Mouse (Mus musculus): ENCODE measurements around the gene Lrrc36. TPM values are rescaled to one million over a fixed set of nuclear protein-coding genes. Genes with fewer than 3 reads are reported as not detected.

Lrrc36 gene
- polyA plus RNA-seq, 1 experiment: 0.24 TPM

DNA sequence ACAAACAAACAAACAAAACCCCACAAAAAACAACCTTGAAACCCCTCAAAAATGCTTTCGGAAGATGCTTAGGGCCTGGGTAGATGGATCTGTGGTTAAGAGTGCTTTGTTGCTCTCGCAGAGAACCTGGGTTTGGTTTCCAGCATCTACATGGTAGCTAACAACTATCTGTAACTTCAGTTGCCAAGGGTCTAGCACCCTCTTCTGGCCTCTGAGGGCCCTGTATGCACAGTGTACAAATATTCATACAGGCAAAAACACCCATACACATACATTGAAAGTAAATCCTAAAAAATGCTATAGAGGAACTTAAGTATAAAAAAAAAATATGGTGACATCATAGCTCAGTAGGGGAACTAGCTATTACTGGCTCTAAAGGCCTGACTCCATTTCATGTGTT, 29.3 kb upstream of the Lrrc36 start:
- DNase-seq: no peak
- Histone ChIP-seq H3K27me3 (ENCODE audit: control insufficient read depth, insufficient read depth, low read length) (no peaks in the 10 kb centered on the region), H3K27ac (ENCODE audit: control insufficient read depth, insufficient read depth, low read length) (no peak overlapping the region), H3K36me3 (ENCODE audit: control insufficient read depth, insufficient read depth, low read length) (no peaks in the 10 kb centered on the region), H3K4me1 (replicated peaks; ENCODE audit: control insufficient read depth, insufficient read depth, low read length) (no peaks in the 10 kb centered on the region), H3K4me3 (ENCODE audit: control insufficient read depth, insufficient read depth, low read length) (no peak overlapping the region)
- 96% methylated on average over 2 of the region's 2 CpGs for WGBS
- TF ChIP-seq POLR2A (IDR thresholded peaks at IDR 0.05; ENCODE audit: control insufficient read depth, extremely low read depth, insufficient read depth, low read length, poor library complexity) (no peak), CTCF (IDR thresholded peaks at IDR 0.05; ENCODE audit: borderline replicate concordance, control insufficient read depth, extremely low read depth, insufficient read depth, low read length, poor library complexity) (no peak)

DNA sequence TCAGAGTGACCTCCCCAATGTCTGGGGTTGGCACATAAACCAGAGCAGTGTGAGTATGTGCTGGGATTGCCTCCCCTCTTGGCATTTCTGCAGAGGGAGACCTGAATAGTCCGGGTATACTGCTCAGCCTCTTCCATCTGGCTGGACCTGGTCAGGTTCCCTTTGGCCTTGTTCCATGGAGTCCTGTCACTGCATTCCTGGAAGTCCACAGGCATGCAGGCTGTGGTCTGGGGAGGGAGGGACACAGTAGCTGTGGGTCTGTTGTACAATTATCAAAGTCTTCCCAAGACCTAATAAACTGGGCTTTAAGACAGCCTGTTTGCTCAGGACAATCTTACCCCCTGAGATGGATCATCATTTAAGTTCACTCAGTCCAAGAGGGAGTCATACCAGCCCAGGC, 26.2 kb upstream of the Lrrc36 start:
- H3K36me3 ChIP-seq (ENCODE audit: control insufficient read depth, insufficient read depth, low read length): no peaks in the 10 kb centered on the region
- TF ChIP-seq POLR2A (IDR thresholded peaks at IDR 0.05; ENCODE audit: control insufficient read depth, extremely low read depth, insufficient read depth, low read length, poor library complexity): no peak
- TF ChIP-seq CTCF (IDR thresholded peaks at IDR 0.05; ENCODE audit: borderline replicate concordance, control insufficient read depth, extremely low read depth, insufficient read depth, low read length, poor library complexity): no peak
- H3K27ac ChIP-seq (ENCODE audit: control insufficient read depth, insufficient read depth, low read length): no peak overlapping the region
- H3K27me3 ChIP-seq (ENCODE audit: control insufficient read depth, insufficient read depth, low read length): no peaks in the 10 kb centered on the region
- no peak overlapping the region for H3K4me3 ChIP-seq (ENCODE audit: control insufficient read depth, insufficient read depth, low read length)
- 79% methylated on average over 1 of the region's 1 CpGs for WGBS
- peaks cover 3% of the 10 kb centered on the region; the same call in 1 of the 2 replicates for H3K4me1 ChIP-seq (replicated peaks; ENCODE audit: control insufficient read depth, insufficient read depth, low read length)
- no peak for DNase-seq

DNA sequence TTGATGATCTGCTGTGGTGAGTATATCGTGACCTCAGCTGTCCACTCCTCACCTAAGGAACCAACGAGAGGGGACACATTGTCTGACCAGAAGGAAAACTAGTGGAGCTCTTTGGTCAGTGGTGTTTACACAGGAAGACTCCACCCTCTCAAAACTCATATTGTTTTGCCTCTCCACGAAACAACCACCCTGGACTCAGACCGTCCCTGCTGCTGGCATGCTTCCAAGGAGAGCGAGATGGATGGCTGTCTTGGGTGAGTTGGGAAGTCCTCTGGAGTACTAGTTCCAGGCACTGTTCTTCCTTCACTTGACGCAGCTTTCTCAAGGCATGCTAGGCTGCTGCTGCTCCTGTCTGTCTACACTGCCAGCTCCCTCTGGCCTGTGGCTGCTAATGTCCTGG, 24.3 kb upstream of the Lrrc36 start:
- Histone ChIP-seq H3K36me3 (ENCODE audit: control insufficient read depth, insufficient read depth, low read length) (no peaks in the 10 kb centered on the region), H3K27me3 (ENCODE audit: control insufficient read depth, insufficient read depth, low read length) (no peaks in the 10 kb centered on the region), H3K4me1 (replicated peaks; ENCODE audit: control insufficient read depth, insufficient read depth, low read length) (peaks cover 7% of the 10 kb centered on the region; the same call in 1 of the 2 replicates), H3K4me3 (ENCODE audit: control insufficient read depth, insufficient read depth, low read length) (no peak overlapping the region), H3K27ac (ENCODE audit: control insufficient read depth, insufficient read depth, low read length) (no peak overlapping the region)
- 87% methylated on average over 6 of the region's 6 CpGs for WGBS
- no peak for DNase-seq
- TF ChIP-seq CTCF (IDR thresholded peaks at IDR 0.05; ENCODE audit: borderline replicate concordance, control insufficient read depth, extremely low read depth, insufficient read depth, low read length, poor library complexity): no peak
- TF ChIP-seq POLR2A (IDR thresholded peaks at IDR 0.05; ENCODE audit: control insufficient read depth, extremely low read depth, insufficient read depth, low read length, poor library complexity): no peak

DNA sequence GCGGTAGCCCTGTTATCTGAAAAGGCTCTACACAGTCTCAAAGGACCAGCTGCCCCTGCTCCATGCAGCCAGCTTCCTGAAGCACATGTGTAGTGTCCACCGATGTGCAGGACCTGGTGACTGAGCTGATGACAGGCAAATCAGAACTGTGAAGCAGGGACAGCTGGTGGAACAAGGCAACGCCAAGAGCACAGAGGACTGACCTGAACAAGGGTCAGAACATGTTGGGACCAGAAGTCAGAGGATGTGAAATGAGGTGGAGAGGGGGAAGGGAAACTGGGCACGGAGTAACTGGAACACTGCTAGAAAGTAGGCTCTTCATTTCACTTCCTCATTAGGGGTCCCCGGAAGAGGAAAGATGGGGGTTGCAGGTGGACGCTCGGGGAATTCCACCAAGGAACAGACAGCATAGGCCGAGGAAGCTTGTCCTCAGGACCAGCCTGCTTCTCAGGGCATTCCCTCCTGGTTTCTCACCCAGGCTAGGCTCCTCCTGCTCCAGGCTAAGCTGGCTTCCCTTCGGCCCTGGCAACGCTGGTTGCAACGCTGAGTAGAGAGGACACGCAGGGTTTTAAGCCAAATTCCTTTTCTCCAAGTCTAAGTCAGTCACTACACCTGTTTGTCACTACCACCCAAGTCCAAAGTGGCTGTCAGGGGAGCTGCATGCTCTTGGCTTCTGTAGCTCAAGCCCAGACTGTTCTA, 20.1 kb upstream of the Lrrc36 start:
- 82% methylated on average over 12 of the region's 12 CpGs for WGBS
- Histone ChIP-seq H3K4me3 (ENCODE audit: control insufficient read depth, insufficient read depth, low read length) (no peak overlapping the region), H3K36me3 (ENCODE audit: control insufficient read depth, insufficient read depth, low read length) (no peaks in the 10 kb centered on the region), H3K27me3 (ENCODE audit: control insufficient read depth, insufficient read depth, low read length) (no peaks in the 10 kb centered on the region), H3K27ac (ENCODE audit: control insufficient read depth, insufficient read depth, low read length) (no peak overlapping the region), H3K4me1 (replicated peaks; ENCODE audit: control insufficient read depth, insufficient read depth, low read length) (peaks cover 7% of the 10 kb centered on the region; the same call in 1 of the 2 replicates)
- DNase-seq: no peak
- no peak for TF ChIP-seq CTCF (IDR thresholded peaks at IDR 0.05; ENCODE audit: borderline replicate concordance, control insufficient read depth, extremely low read depth, insufficient read depth, low read length, poor library complexity)
- no peak for TF ChIP-seq POLR2A (IDR thresholded peaks at IDR 0.05; ENCODE audit: control insufficient read depth, extremely low read depth, insufficient read depth, low read length, poor library complexity)

DNA sequence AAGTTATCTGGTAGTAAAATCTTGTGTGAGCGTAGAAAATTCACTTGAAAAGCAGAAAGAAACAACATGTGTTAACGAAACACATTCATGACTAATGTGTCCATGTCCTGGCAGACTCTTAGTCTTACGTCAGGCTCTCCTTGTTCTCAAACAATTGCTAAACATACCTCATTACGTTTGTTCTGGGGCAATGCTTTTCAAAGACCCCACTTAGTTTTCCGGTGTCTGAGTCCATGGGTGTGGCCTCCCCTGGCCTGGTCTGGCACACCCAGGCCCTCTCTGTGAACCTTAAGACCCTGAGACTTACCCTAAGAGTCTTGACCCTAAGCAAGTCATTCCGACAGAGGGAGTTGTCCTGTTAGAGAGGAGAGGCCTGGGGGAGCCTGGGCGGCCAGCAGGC, 19.5 kb upstream of the Lrrc36 start:
- no peak for DNase-seq
- Histone ChIP-seq H3K4me1 (replicated peaks; ENCODE audit: control insufficient read depth, insufficient read depth, low read length) (peaks cover 7% of the 10 kb centered on the region; the same call in 1 of the 2 replicates), H3K27ac (ENCODE audit: control insufficient read depth, insufficient read depth, low read length) (no peak overlapping the region), H3K4me3 (ENCODE audit: control insufficient read depth, insufficient read depth, low read length) (no peak overlapping the region), H3K27me3 (ENCODE audit: control insufficient read depth, insufficient read depth, low read length) (no peaks in the 10 kb centered on the region), H3K36me3 (ENCODE audit: control insufficient read depth, insufficient read depth, low read length) (no peaks in the 10 kb centered on the region)
- TF ChIP-seq CTCF (IDR thresholded peaks at IDR 0.05; ENCODE audit: borderline replicate concordance, control insufficient read depth, extremely low read depth, insufficient read depth, low read length, poor library complexity): no peak
- no peak for TF ChIP-seq POLR2A (IDR thresholded peaks at IDR 0.05; ENCODE audit: control insufficient read depth, extremely low read depth, insufficient read depth, low read length, poor library complexity)
- WGBS: 89% methylated on average over 7 of the region's 7 CpGs

DNA sequence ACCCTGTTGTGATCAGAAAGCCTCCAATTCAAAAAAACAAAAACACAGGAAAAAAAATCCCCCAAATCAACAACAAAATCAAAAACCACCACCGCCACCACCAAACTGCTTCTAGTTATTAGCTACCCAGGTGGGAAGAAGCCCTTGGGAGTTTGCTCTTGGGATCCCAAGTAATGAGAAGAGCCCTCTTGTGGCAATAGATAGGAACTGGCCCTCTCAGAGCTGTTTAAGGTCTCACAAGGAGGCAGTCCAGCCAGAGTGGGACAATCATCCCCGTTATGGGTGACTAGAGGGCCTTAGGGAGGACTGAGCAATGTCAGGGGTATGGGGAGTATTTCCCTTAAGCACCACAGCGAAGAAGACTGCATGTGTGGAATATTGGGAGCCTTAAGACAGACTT, 15.6 kb upstream of the Lrrc36 start:
- H3K4me1 ChIP-seq (replicated peaks; ENCODE audit: control insufficient read depth, insufficient read depth, low read length): 0 out of 2 replicates have a peak, but pooled peaks cover 3% of the 10 kb centered on the region
- peak; percentile 44 for DNase-seq
- no peaks in the 10 kb centered on the region for H3K27me3 ChIP-seq (ENCODE audit: control insufficient read depth, insufficient read depth, low read length)
- H3K27ac ChIP-seq (ENCODE audit: control insufficient read depth, insufficient read depth, low read length): no peak overlapping the region
- TF ChIP-seq CTCF (IDR thresholded peaks at IDR 0.05; ENCODE audit: borderline replicate concordance, control insufficient read depth, extremely low read depth, insufficient read depth, low read length, poor library complexity): no peak
- TF ChIP-seq POLR2A (IDR thresholded peaks at IDR 0.05; ENCODE audit: control insufficient read depth, extremely low read depth, insufficient read depth, low read length, poor library complexity): no peak
- H3K36me3 ChIP-seq (ENCODE audit: control insufficient read depth, insufficient read depth, low read length): no peaks in the 10 kb centered on the region
- H3K4me3 ChIP-seq (ENCODE audit: control insufficient read depth, insufficient read depth, low read length): no peak overlapping the region
- 44% methylated on average over 3 of the region's 3 CpGs for WGBS
